Mouse (Mus musculus) MN1 (cell line): ENCODE measurements at regions not wholly inside any gene's neighbourhood (a gene's known extent, or its start where the extent isn't known, plus 50 kb on each side); places are given as distances from the start of the nearest gene placed in this dataset.

ENCODE experiments used
- DNase-seq: peaks from one replicate; pipeline ENCODE4 v3.0.0-alpha.2; 2016; ENCODE audit warnings: low spot score

- DNase-seq: no peak
Measured at GRCm38 (mm10) chr9:33790617-33791016, 695.1 kb upstream of the Kirrel3 start.

- DNase-seq: no peak
Measured at GRCm38 (mm10) chr9:33800250-33800649, 685.4 kb upstream of the Kirrel3 start.

- no peak for DNase-seq
Measured at GRCm38 (mm10) chr9:33800763-33801162, 684.9 kb upstream of the Kirrel3 start.

- no peak for DNase-seq
Measured at GRCm38 (mm10) chr9:33814739-33815368, 670.8 kb upstream of the Kirrel3 start.

- DNase-seq: no peak
Measured at GRCm38 (mm10) chr9:33822574-33823394, 662.9 kb upstream of the Kirrel3 start.

GRCm38 (mm10) chr9:33826116-33826515 lies 659.6 kb upstream of the Kirrel3 start:
- no peak for DNase-seq

GRCm38 (mm10) chr9:33827409-33827808 lies 658.3 kb upstream of the Kirrel3 start:
- DNase-seq: no peak

- no peak for DNase-seq
Measured at GRCm38 (mm10) chr9:33837666-33838380, 647.9 kb upstream of the Kirrel3 start.

GRCm38 (mm10) chr9:33849623-33850022 lies 636.1 kb upstream of the Kirrel3 start:
- DNase-seq: no peak

- no peak for DNase-seq
Measured at GRCm38 (mm10) chr9:33850024-33850423, 635.7 kb upstream of the Kirrel3 start.

- no peak for DNase-seq
Measured at GRCm38 (mm10) chr9:33850993-33851392, 634.7 kb upstream of the Kirrel3 start.

GRCm38 (mm10) chr9:33856169-33856568 lies 629.5 kb upstream of the Kirrel3 start:
- no peak for DNase-seq

- DNase-seq: no peak
Measured at GRCm38 (mm10) chr9:33858511-33858910, 627.2 kb upstream of the Kirrel3 start.

- no peak for DNase-seq
Measured at GRCm38 (mm10) chr9:33868666-33869065, 617.0 kb upstream of the Kirrel3 start.

GRCm38 (mm10) chr9:33887279-33887678 lies 598.4 kb upstream of the Kirrel3 start:
- DNase-seq: no peak

GRCm38 (mm10) chr9:33892001-33892400 lies 593.7 kb upstream of the Kirrel3 start:
- no peak for DNase-seq

GRCm38 (mm10) chr9:33901313-33902076 lies 584.2 kb upstream of the Kirrel3 start:
- no peak for DNase-seq

GRCm38 (mm10) chr9:33903991-33904570 lies 581.6 kb upstream of the Kirrel3 start:
- DNase-seq: no peak

- DNase-seq: no peak
Measured at GRCm38 (mm10) chr9:33914919-33915318, 570.8 kb upstream of the Kirrel3 start.

- DNase-seq: no peak
Measured at GRCm38 (mm10) chr9:33915349-33916056, 570.2 kb upstream of the Kirrel3 start.

GRCm38 (mm10) chr9:33930286-33930685 lies 555.4 kb upstream of the Kirrel3 start:
- DNase-seq: no peak
